Mouse (Mus musculus) megakaryocyte progenitor cell, adult 5-6 weeks (primary cell): ENCODE data around the gene Zdhhc14. TPM values are rescaled to one million over a fixed set of nuclear protein-coding genes. Genes with fewer than 3 reads are reported as not detected.
"Not testable (repeated sequence)": the region's sequence is repeated elsewhere in the genome, so short reads cannot be mapped to it uniquely, and the experiment has no call there.

Source experiments
- ATAC-seq: replicated peaks from 2 replicates; pipeline ENCODE4 v1.8.0; 2016; ENCODE audit warnings: mild to moderate bottlenecking, moderate TSS enrichment, inconsistent platforms; ENCODE audit not compliant: poor library complexity
- total RNA-seq, 2 experiments: library from RNA; stranded (forward) in 1 of 2; stranded (reverse) in 1 of 2; fragments of 157-497, 149-512 nt in 1 of 2; fragments of 200-1000 nt in 1 of 2; gene quantifications; 2 replicates each; pipeline versions ENCODE4 v1.2.3 to v1.2.4; 2015 to 2017

The Zdhhc14 gene
- total RNA-seq, 2 experiments from 2014 or later = 1.00 to 2.2 TPM

DNA sequence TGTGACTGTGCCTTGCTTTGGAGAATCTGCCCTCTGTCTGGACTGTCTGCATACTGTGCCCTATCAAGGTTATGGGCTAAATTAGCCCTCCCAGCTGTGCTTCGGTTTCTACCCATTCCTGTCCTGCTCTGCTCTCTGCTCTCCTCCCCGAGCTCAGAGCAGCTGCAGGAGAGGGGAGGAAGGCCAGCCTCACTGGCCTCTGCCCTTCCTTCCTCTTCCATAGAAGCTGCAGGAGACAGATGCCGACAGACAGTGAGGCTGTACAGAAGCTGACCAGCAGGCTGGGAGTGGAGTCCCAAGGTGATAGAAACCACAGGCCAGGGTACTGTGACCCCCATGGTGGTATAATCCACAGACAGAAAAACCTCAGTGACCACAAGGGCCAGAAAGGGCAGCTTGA lies 104.1 kb downstream of the Zdhhc14 start:
- no peak for ATAC-seq

DNA sequence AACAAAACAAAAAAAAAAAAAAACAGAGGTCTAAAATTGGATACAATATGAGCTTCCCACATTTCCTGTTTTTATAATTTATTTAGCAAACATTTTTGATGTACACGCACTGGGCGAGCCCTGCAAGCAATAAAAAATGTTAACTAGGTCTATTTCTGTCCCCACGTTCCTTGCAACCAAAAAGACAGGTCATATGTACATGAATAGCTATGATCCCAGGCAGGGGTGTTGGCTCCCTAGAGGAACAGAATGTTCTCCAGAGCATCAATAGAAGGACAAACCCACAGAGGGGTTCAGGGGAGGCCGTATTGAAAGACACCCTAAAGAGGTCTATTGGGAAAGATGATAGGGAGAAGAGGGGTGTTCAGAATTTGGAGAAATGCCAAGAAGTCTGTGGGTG lies 106.6 kb downstream of the Zdhhc14 start:
- no peak for ATAC-seq

- ATAC-seq = no peak
Observed at GRCm38 (mm10) chr17:5600505-5601027, 108.2 kb downstream of the Zdhhc14 start.

- ATAC-seq = peak; percentile 83
Observed at GRCm38 (mm10) chr17:5601953-5602352, 109.6 kb downstream of the Zdhhc14 start.

GRCm38 (mm10) chr17:5606151-5606591 lies 113.8 kb downstream of the Zdhhc14 start:
- ATAC-seq = no peak

GRCm38 (mm10) chr17:5607352-5607751 lies 115.0 kb downstream of the Zdhhc14 start:
- no peak for ATAC-seq

DNA sequence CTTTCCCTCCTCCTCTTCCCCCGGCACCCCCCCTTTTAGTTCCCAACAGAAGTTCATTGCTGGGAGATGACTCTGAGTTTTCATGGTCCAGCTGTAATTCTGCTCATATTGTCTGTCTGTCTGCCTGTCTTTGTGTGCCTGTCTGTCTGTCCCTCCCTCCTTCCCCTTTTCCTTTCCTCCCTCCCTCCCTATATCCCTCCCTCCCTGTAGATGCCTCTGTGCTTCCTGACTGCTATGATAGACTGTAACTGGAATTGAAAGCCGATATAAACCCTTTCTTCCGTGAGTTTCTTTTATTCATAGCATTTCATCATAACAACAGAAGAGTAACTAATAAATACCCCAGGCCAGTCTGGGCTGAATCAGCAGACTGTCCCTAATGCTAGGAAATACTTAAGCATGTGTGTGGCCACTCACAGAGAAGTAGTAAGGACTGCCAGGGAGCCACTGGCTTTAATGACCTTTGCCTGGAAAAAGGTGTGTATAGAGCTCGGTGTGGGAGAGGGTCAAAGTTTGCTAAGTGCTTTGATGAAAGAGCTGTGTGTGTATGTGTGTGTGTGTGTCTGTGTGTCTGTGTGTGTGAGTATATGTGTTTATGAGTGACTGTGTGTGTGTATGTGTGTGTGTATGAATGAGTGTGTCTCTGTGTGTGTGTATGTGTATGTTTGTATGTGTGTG lies 117.7 kb downstream of the Zdhhc14 start:
- ATAC-seq = no peak

GRCm38 (mm10) chr17:5612236-5612635 lies 119.9 kb downstream of the Zdhhc14 start:
- ATAC-seq = no peak

- peak; percentile 52 for ATAC-seq
Observed at GRCm38 (mm10) chr17:5614771-5615318, 122.5 kb downstream of the Zdhhc14 start.

DNA sequence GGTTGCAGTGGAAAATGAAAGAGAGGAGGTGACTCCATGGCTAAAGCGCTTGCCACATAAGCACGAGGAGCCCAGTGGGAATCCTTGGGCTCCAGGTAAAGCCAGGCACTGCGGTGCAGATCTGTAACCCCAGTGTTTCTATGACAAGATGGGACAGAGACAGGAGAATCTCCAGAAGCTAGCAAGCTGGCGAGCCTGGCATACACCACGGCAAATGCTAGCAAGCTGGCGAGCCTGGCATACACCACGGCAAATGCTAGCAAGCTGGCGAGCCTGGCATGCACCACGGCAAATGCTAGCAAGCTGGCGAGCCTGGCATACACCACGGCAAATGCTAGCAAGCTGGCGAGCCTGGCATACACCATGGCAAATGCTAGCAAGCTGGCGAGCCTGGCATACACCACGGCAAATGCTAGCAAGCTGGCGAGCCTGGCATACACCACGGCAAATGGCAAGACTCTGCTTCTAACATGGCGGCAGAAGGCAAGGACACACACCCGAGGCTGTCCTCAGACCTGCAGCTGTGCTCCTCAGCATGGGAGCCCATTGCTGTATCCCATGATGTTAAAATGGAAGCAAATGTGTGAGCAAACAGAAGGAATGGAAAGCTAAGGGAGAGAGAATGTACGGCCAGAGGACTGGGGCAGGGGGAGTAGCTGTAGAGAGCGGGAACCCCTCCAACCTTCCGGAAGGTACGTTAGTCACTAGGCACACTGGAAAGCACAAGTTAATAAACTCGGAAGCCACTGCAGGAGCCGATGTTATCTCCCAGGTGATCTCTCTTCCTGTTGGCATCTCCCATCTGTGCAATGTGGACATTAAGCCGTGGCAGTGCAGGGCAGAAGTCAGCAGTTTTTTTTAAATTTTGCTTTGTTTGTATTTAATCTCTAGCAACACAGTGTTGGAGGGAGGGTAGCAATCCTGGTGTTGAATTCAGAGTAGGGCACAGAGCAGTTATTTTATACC lies 129.6 kb downstream of the Zdhhc14 start:
- no peak for ATAC-seq

DNA sequence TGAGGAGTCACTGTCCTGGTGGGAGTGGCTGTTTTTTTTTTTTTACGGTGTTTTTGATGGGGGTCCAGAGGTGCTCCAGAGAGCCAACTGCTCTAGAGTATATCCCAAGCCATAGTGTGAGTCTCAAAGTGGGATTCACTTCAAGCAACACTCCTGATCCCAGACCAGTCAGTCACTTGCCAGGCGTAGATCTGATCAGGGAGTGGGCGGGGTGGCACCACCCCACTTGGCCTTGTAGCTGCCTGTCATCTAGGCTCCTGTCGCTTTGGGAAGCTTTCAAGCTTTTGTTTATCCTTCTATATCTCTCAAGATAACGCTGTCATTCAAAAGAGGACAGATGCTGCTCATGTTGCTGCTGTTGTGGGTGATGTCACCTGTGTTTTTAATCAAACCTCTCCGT lies 130.4 kb downstream of the Zdhhc14 start:
- peak; percentile 57; the same call in 1 of the 2 replicates for ATAC-seq

DNA sequence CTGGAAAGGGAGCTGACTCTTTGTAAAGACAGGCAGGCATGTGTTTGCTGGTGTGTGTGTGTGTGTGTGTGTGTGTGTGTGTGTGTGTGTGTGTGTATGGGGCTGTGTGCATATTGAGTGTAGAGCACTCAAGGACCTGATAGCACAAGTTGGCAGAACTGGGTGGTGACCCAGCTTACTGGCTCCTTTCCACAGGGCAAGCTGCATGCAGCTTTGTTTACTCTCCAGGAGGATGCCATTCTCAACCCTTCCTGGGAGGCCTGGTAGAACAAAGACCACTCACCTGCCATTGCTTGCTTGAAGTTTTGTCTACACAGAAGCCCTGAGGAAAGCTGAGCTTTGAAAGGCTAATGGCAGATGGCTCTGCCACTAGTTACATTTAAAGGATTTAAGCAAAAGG lies 130.8 kb downstream of the Zdhhc14 start:
- no peak for ATAC-seq

- not testable (repeated sequence) for ATAC-seq
Observed at GRCm38 (mm10) chr17:5624815-5625214, 132.5 kb downstream of the Zdhhc14 start.

GRCm38 (mm10) chr17:5626402-5626801 lies 134.0 kb downstream of the Zdhhc14 start:
- ATAC-seq = peak; percentile 77

DNA sequence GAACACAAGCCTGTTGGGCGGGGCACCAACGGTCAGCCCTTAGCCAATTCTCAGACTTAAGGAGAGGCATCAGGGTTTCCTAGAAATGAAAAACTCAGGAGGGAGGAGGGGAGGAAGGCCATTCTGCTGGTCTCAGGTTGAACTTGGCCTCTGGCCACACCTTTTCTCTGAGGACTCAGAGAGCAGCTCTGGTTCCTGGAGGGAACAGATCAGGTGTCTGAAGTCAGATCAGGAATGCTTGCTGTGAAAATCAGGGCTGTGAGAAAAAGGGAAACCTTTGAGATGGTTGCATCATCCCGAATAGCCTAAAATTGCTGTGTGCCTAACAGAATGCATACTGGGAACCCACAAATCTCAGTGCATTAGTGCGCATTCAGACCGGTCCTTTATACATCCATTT lies 135.3 kb downstream of the Zdhhc14 start:
- no peak for ATAC-seq

DNA sequence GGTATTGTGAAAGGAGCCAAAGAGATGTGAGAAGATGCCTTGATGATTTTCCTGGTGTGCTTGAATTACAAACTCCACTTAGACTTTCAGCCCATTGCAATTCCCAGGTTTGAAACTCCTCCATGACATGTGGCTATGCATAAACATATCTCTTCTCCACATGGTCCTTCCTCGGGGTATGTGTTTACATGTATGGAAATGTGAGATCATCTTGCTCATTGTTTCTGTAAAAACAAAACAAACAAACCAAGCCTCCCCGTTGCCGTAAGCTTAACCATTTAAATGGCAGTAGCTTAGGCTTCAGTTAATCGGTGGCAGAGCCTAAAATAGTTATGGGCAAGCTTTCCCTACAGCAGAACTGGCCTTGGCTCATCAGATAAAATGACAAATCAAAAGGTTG lies 137.3 kb downstream of the Zdhhc14 start:
- ATAC-seq = no peak

- ATAC-seq = no peak
Observed at GRCm38 (mm10) chr17:5635254-5635653, 142.9 kb downstream of the Zdhhc14 start.

- ATAC-seq = no peak
Observed at GRCm38 (mm10) chr17:5641436-5641835, 149.1 kb downstream of the Zdhhc14 start.

DNA sequence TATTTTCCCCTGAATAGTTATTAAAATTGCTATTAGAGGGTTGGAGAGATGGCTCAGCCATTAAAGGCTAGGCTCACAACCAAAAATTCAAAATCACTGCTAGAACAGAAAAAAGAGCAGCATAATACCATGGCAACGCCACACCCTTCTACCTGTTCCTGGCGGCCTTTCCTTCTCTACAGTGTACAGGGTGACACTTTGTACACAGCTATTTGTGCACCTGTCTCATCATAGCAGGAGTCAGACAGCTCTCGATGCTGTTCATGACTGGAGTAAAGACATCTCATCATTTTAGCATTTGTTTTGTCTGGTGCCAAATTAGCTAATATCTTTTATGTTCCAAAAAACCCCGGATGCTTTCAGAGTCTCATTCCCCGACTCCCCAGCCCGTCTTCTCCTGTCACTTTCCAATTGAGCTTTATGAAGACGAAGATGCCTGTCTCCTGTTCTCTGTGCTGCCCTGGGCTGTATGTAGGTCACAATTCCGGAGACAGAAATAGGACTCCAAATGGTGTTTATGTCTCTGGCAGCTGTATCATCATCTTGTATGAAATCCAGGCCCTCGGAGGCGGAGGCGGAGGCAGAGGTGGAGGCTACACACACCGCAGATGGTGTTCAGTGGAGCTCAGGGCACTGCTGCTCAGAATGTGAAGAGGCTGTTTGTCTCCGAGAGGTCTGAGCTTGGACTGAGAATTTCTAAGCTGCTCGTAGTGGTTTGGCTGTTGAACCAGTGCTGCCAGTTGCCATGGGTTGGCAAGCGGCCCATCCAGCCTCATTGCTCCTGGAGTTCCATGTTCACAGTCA lies 150.8 kb downstream of the Zdhhc14 start:
- ATAC-seq = no peak

- no peak for ATAC-seq
Observed at GRCm38 (mm10) chr17:5650124-5650523, 157.8 kb downstream of the Zdhhc14 start.

- no peak for ATAC-seq
Observed at GRCm38 (mm10) chr17:5650642-5651041, 158.3 kb downstream of the Zdhhc14 start.
